Mouse (Mus musculus): ENCODE measurements at regions not wholly inside any gene's neighbourhood (a gene's known extent, or its start where the extent isn't known, plus 50 kb on each side); places are given as distances from the start of the nearest gene placed in this dataset.

GRCm38 (mm10) chr8:114052426-114052825 lies 80.9 kb upstream of the Nudt7 start:
- peak; percentile 70 for DNase-seq (ENCODE audit: inconsistent ontology term)

- no peak for DNase-seq (ENCODE audit: inconsistent ontology term)
Observed at GRCm38 (mm10) chr8:114063566-114063965, 69.8 kb upstream of the Nudt7 start.

GRCm38 (mm10) chr8:114072330-114072729 lies 61.0 kb upstream of the Nudt7 start:
- DNase-seq (ENCODE audit: inconsistent ontology term), result no peak

GRCm38 (mm10) chr8:114074122-114074521 lies 59.2 kb upstream of the Nudt7 start:
- DNase-seq (ENCODE audit: inconsistent ontology term), result no peak

- DNase-seq (ENCODE audit: inconsistent ontology term), result no peak
Observed at GRCm38 (mm10) chr8:114076701-114077100, 56.7 kb upstream of the Nudt7 start.

GRCm38 (mm10) chr8:114081049-114081756 lies 52.2 kb upstream of the Nudt7 start:
- DNase-seq (ENCODE audit: inconsistent ontology term), result peak; percentile 69

GRCm38 (mm10) chr8:114081757-114082059 lies 51.6 kb upstream of the Nudt7 start:
- no peak for DNase-seq (ENCODE audit: inconsistent ontology term)
